Mouse (Mus musculus): ENCODE results near the gene Rp9.
"Not testable (repeated sequence)": the region's sequence is repeated elsewhere in the genome, so short reads cannot be mapped to it uniquely, and the experiment has no call there.

Rp9 gene

GRCm38 (mm10) chr9:22420491-22420890, 49.1 kb downstream of the Rp9 start:
- DNase-seq (ENCODE audit: low spot score): peak; percentile 53

- no peak for DNase-seq (ENCODE audit: low spot score)
These were observed 49.7 kb downstream of the Rp9 start for GRCm38 (mm10) chr9:22419877-22420276.

- peak; percentile 38 for DNase-seq (ENCODE audit: low spot score)
These were observed 52.0 kb downstream of the Rp9 start for GRCm38 (mm10) chr9:22417547-22417946.

- no peak for DNase-seq (ENCODE audit: low spot score)
These were observed 53.4 kb downstream of the Rp9 start for GRCm38 (mm10) chr9:22416187-22416586.

- peak; percentile 95 for DNase-seq (ENCODE audit: low spot score)
These were observed 58.3 kb downstream of the Rp9 start, which contains the start of gene 9530077C05Rik for GRCm38 (mm10) chr9:22411002-22411857. Gene 9530077C05Rik, plus strand, starts transcription at chr9:22411513.

GRCm38 (mm10) chr9:22409501-22409900, 60.0 kb downstream of the Rp9 start:
- no peak for DNase-seq (ENCODE audit: low spot score)

- DNase-seq (ENCODE audit: low spot score): not testable (repeated sequence)
These were observed 61.2 kb downstream of the Rp9 start for GRCm38 (mm10) chr9:22408344-22408743.

- DNase-seq (ENCODE audit: low spot score): not testable (repeated sequence)
These were observed 61.9 kb downstream of the Rp9 start for GRCm38 (mm10) chr9:22407633-22408032.

- no peak for DNase-seq (ENCODE audit: low spot score)
These were observed 64.1 kb downstream of the Rp9 start for GRCm38 (mm10) chr9:22405414-22405813.

GRCm38 (mm10) chr9:22403501-22403900, 66.0 kb downstream of the Rp9 start:
- not testable (repeated sequence) for DNase-seq (ENCODE audit: low spot score)

GRCm38 (mm10) chr9:22402976-22403375, 66.6 kb downstream of the Rp9 start:
- no peak for DNase-seq (ENCODE audit: low spot score)

- DNase-seq (ENCODE audit: low spot score): no peak
These were observed 67.5 kb downstream of the Rp9 start for GRCm38 (mm10) chr9:22402001-22402400.

GRCm38 (mm10) chr9:22399021-22399420, 70.5 kb downstream of the Rp9 start:
- no peak for DNase-seq (ENCODE audit: low spot score)

GRCm38 (mm10) chr9:22394725-22395124, 74.8 kb downstream of the Rp9 start:
- no peak for DNase-seq (ENCODE audit: low spot score)

- no peak for DNase-seq (ENCODE audit: low spot score)
These were observed 79.2 kb downstream of the Rp9 start for GRCm38 (mm10) chr9:22390390-22390789.

GRCm38 (mm10) chr9:22389736-22390245, 79.8 kb downstream of the Rp9 start:
- no peak for DNase-seq (ENCODE audit: low spot score)

- peak; percentile 96 for DNase-seq (ENCODE audit: low spot score)
These were observed 80.5 kb downstream of the Rp9 start, which contains the start of gene Anln for GRCm38 (mm10) chr9:22389021-22389476. Gene Anln, minus strand, starts transcription at chr9:22389188.

- peak; percentile 82 for DNase-seq (ENCODE audit: low spot score)
These were observed 81.1 kb downstream of the Rp9 start for GRCm38 (mm10) chr9:22388401-22388980.

- no peak for DNase-seq (ENCODE audit: low spot score)
These were observed 81.6 kb downstream of the Rp9 start for GRCm38 (mm10) chr9:22387901-22388300.

GRCm38 (mm10) chr9:22385890-22386289, 83.7 kb downstream of the Rp9 start:
- no peak for DNase-seq (ENCODE audit: low spot score)

- peak; percentile 8 for DNase-seq (ENCODE audit: low spot score)
These were observed 93.5 kb downstream of the Rp9 start for GRCm38 (mm10) chr9:22376086-22376485.

GRCm38 (mm10) chr9:22372760-22373159, 96.8 kb downstream of the Rp9 start:
- DNase-seq (ENCODE audit: low spot score): no peak

- DNase-seq (ENCODE audit: low spot score): no peak
These were observed 101.5 kb downstream of the Rp9 start for GRCm38 (mm10) chr9:22368030-22368429.

All from yolk sac, embryonic 10.5 days (tissue).